Mouse (Mus musculus): ENCODE results near the gene Mettl26.

- TF ChIP-seq CTCF (IDR thresholded peaks at IDR 0.05; ENCODE audit: borderline replicate concordance, insufficient read depth, low read depth, low read length) (no peak), POLR2A (IDR thresholded peaks at IDR 0.05; ENCODE audit: borderline replicate concordance, insufficient read depth, low read length) (0 out of 2 replicates have a peak, but pooled peaks have one; percentile 12)
Measured at GRCm38 (mm10) chr17:25877741-25878610, 3.1 kb downstream of the Mettl26 start.

All from cerebellum, adult 2 months (tissue).